Mouse (Mus musculus): ENCODE measurements around the gene Kcnmb3. TPM values are rescaled to one million over a fixed set of nuclear protein-coding genes. Genes with fewer than 3 reads are reported as not detected.

Gene Kcnmb3
- polyA plus RNA-seq (2011; ENCODE audit: insufficient read depth, insufficient read length, low read depth, missing spikeins), result not detected in 2 replicates

DNA sequence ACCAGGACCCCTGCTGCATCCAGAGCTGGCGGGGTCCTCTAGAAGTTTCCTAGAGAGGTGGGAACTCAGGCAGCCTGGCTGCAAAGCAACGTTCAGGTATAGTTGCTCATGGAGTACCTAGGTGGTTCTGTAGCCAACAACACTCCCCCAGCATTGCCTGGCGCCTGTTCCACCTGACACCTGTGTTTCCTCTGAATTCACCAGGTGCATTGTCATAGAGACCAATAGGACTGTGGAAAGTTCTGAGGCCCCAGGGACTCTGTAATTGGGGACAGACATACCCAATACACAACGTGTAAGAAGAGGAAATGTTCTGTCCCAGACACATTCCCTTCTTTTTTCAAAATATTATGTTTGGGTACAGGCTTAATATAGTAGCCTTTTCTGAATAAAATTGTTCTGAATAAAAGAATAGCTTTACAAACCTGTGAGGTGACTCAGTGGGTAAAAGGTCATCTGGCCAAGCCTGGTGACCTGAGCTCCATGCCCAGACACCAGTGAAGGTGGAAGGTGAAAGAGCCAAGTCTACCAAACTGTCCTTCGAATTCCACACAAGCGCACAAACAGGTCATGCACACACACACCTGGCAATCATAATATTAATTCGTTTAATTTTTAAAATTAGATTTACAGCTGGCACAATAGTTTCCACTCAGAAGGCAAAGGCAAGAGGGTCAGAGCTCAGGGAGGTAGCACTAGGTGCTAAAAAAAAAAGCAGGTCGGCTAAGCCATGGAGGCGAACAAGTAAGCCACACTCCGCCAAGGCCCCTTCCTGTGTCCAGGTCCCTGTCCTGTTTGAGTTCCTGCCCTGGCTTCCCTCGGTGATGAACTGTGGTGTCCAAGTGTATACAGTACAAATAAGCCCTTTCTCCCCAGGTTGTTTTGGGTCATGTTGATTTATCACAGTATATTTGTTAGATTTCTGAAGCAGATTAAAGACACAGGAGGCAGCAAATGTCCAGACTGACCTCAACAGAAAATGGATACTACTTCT lies at the start of gene Kcnmb3:
TSS of gene Kcnmb3 (minus strand) at position 135 of the 994 bp plus-strand sequence.
- H3K4me3 ChIP-seq (ENCODE audit: low read depth, low read length), result no peak within 1 kb of the TSS
- no peaks in the 10 kb centered on the region for H3K36me3 ChIP-seq (ENCODE audit: control insufficient read depth, insufficient read depth, low read length, poor library complexity, severe bottlenecking)
- TF ChIP-seq POLR2A (IDR thresholded peaks at IDR 0.05; ENCODE audit: insufficient read depth, low read length) (no peak), CTCF (IDR thresholded peaks at IDR 0.05; ENCODE audit: low read depth, low read length) (no peak), EP300 (IDR thresholded peaks at IDR 0.05; ENCODE audit: insufficient read depth, low read depth, low read length) (no peak)
- no peaks in the 10 kb centered on the region for H3K9me3 ChIP-seq (replicated peaks; ENCODE audit: control insufficient read depth, insufficient read depth, low read length, poor library complexity, severe bottlenecking)
- no peaks in the 10 kb centered on the region for H3K27me3 ChIP-seq (ENCODE audit: control insufficient read depth, insufficient read depth, low read length, poor library complexity, severe bottlenecking)
- H3K27ac ChIP-seq (ENCODE audit: insufficient read depth, low read length), result no peak within 1 kb of the TSS
- no peaks in the 10 kb centered on the region for H3K4me1 ChIP-seq (ENCODE audit: control insufficient read depth, insufficient read depth, low read length)
- H3K9ac ChIP-seq (ENCODE audit: low read depth, poor library complexity, severe bottlenecking), result no peak within 1 kb of the TSS

DNA sequence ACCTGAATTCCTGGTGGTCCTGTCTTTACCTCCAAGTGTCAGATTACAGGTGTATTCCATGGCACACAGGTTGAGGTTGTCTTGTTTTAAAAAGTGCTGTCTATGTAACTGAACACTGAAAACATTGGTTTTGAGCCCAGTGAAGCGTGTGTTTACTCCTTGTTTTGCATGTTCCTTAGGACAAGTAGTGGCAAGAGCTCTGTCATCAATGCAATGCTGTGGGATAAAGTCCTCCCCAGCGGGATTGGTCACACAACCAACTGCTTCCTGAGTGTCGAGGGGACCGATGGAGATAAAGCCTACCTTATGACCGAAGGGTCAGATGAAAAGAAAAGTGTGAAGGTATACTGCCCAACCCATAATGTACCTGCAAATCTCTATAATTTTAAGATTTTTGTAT lies 46.1 kb upstream of the Kcnmb3 start:
- no peaks in the 10 kb centered on the region for H3K4me1 ChIP-seq (ENCODE audit: control insufficient read depth, insufficient read depth, low read length)
- no peaks in the 10 kb centered on the region for H3K9me3 ChIP-seq (replicated peaks; ENCODE audit: control insufficient read depth, insufficient read depth, low read length, poor library complexity, severe bottlenecking)
- no peaks in the 10 kb centered on the region for H3K27me3 ChIP-seq (ENCODE audit: control insufficient read depth, insufficient read depth, low read length, poor library complexity, severe bottlenecking)
- no peak overlapping the region for H3K27ac ChIP-seq (ENCODE audit: insufficient read depth, low read length)
- peaks cover 8% of the 10 kb centered on the region for H3K36me3 ChIP-seq (ENCODE audit: control insufficient read depth, insufficient read depth, low read length, poor library complexity, severe bottlenecking)
- H3K4me3 ChIP-seq (ENCODE audit: low read depth, low read length), result no peak overlapping the region
- TF ChIP-seq CTCF (IDR thresholded peaks at IDR 0.05; ENCODE audit: low read depth, low read length), result no peak
- no peak for TF ChIP-seq POLR2A (IDR thresholded peaks at IDR 0.05; ENCODE audit: insufficient read depth, low read length)
- no peak for TF ChIP-seq EP300 (IDR thresholded peaks at IDR 0.05; ENCODE audit: insufficient read depth, low read depth, low read length)
- H3K9ac ChIP-seq (ENCODE audit: low read depth, poor library complexity, severe bottlenecking), result no peak overlapping the region

DNA sequence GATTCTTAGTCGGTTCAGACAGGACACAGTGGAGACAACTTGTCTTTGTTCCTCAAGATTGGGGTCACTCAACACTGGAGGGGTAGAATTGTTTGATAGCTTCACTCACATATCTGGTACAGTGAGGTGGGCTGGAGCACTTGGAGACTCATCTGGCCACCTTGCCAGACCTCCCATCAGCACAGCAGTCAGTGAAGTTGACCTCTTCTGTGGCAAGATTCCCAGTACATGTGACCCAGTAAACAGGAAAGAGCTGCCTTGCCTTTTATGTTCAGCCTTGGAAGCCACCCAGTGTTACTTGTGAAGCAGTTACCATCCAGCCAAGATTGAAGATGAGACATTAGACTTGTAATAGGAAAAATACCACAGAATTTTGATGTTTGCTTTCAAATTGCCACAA lies 45.5 kb upstream of the Kcnmb3 start:
- Histone ChIP-seq H3K4me1 (ENCODE audit: control insufficient read depth, insufficient read depth, low read length) (no peaks in the 10 kb centered on the region), H3K9me3 (replicated peaks; ENCODE audit: control insufficient read depth, insufficient read depth, low read length, poor library complexity, severe bottlenecking) (no peaks in the 10 kb centered on the region), H3K4me3 (ENCODE audit: low read depth, low read length) (no peak overlapping the region), H3K27me3 (ENCODE audit: control insufficient read depth, insufficient read depth, low read length, poor library complexity, severe bottlenecking) (no peaks in the 10 kb centered on the region), H3K9ac (ENCODE audit: low read depth, poor library complexity, severe bottlenecking) (no peak overlapping the region), H3K36me3 (ENCODE audit: control insufficient read depth, insufficient read depth, low read length, poor library complexity, severe bottlenecking) (peaks cover 8% of the 10 kb centered on the region), H3K27ac (ENCODE audit: insufficient read depth, low read length) (no peak overlapping the region)
- TF ChIP-seq EP300 (IDR thresholded peaks at IDR 0.05; ENCODE audit: insufficient read depth, low read depth, low read length) (no peak), CTCF (IDR thresholded peaks at IDR 0.05; ENCODE audit: low read depth, low read length) (no peak), POLR2A (IDR thresholded peaks at IDR 0.05; ENCODE audit: insufficient read depth, low read length) (no peak)

DNA sequence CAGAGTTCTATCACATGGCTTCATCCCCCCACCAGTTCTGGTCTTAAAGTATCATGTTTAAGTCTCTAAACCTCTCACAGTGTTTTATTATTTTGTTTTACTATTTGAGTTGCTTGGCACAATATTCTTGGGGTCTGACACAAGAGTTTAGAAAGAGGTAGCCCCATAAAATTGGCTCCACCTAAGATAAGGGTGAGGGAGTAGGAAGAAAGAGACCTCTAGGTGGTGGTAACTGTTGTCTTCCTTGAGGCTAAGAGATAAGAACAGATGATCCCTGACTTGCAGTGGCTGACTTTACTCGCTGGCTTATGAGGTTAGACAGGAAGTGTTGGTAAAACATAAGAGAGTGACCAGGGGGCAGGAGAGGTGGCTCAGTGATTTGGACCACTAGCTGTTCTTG lies 43.7 kb upstream of the Kcnmb3 start:
- no peaks in the 10 kb centered on the region for H3K27me3 ChIP-seq (ENCODE audit: control insufficient read depth, insufficient read depth, low read length, poor library complexity, severe bottlenecking)
- no peak overlapping the region for H3K9ac ChIP-seq (ENCODE audit: low read depth, poor library complexity, severe bottlenecking)
- no peaks in the 10 kb centered on the region for H3K4me1 ChIP-seq (ENCODE audit: control insufficient read depth, insufficient read depth, low read length)
- H3K27ac ChIP-seq (ENCODE audit: insufficient read depth, low read length), result no peak overlapping the region
- H3K9me3 ChIP-seq (replicated peaks; ENCODE audit: control insufficient read depth, insufficient read depth, low read length, poor library complexity, severe bottlenecking), result no peaks in the 10 kb centered on the region
- H3K4me3 ChIP-seq (ENCODE audit: low read depth, low read length), result no peak overlapping the region
- peaks cover 8% of the 10 kb centered on the region for H3K36me3 ChIP-seq (ENCODE audit: control insufficient read depth, insufficient read depth, low read length, poor library complexity, severe bottlenecking)
- no peak for TF ChIP-seq EP300 (IDR thresholded peaks at IDR 0.05; ENCODE audit: insufficient read depth, low read depth, low read length)
- TF ChIP-seq POLR2A (IDR thresholded peaks at IDR 0.05; ENCODE audit: insufficient read depth, low read length), result no peak
- TF ChIP-seq CTCF (IDR thresholded peaks at IDR 0.05; ENCODE audit: low read depth, low read length), result no peak

DNA sequence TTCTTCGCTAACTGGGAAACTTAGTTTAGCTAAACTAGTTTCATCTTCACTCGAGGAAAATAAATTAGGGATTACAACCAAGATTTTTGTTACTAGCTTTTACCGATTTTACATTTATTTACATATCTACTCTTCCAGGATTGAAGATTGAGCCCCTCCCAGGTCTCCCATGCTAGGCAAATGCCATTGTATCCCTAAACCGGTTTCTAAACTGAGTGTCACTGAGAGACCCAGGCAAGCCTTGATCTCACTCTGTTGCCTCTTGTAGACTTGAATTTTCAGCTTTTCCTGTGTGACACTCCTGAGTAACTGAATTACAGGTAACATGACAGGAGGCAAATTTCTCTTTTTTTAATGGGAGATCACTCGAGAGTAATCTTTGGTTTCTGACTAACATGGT lies 38.0 kb upstream of the Kcnmb3 start:
- H3K9me3 ChIP-seq (replicated peaks; ENCODE audit: control insufficient read depth, insufficient read depth, low read length, poor library complexity, severe bottlenecking), result peaks cover 21% of the 10 kb centered on the region
- TF ChIP-seq EP300 (IDR thresholded peaks at IDR 0.05; ENCODE audit: insufficient read depth, low read depth, low read length) (no peak), CTCF (IDR thresholded peaks at IDR 0.05; ENCODE audit: low read depth, low read length) (no peak), POLR2A (IDR thresholded peaks at IDR 0.05; ENCODE audit: insufficient read depth, low read length) (no peak)
- H3K9ac ChIP-seq (ENCODE audit: low read depth, poor library complexity, severe bottlenecking), result peak overlapping the region; percentile 40; the same call in 1 of the 2 replicates
- H3K36me3 ChIP-seq (ENCODE audit: control insufficient read depth, insufficient read depth, low read length, poor library complexity, severe bottlenecking), result peaks cover 4% of the 10 kb centered on the region; the same call in 1 of the 2 replicates
- H3K4me3 ChIP-seq (ENCODE audit: low read depth, low read length), result peak overlapping the region; percentile 67
- H3K4me1 ChIP-seq (ENCODE audit: control insufficient read depth, insufficient read depth, low read length), result no peaks in the 10 kb centered on the region
- no peaks in the 10 kb centered on the region for H3K27me3 ChIP-seq (ENCODE audit: control insufficient read depth, insufficient read depth, low read length, poor library complexity, severe bottlenecking)
- H3K27ac ChIP-seq (ENCODE audit: insufficient read depth, low read length), result no peak overlapping the region
